Mouse (Mus musculus): ENCODE results near the gene Tspan4. TPM values are rescaled to one million over a fixed set of nuclear protein-coding genes. Genes with fewer than 3 reads are reported as not detected.

Gene Tspan4
- polyA plus RNA-seq, 1 experiment, result 15.5 TPM

GRCm38 (mm10) chr7:141435856-141436522 lies 39.1 kb upstream of the Tspan4 start:
- H3K4me1 ChIP-seq (ENCODE audit: control insufficient read depth, insufficient read depth, low read length), result peaks cover 3% of the 10 kb centered on the region; the same call in 1 of the 2 replicates
- H3K4me3 ChIP-seq (ENCODE audit: control insufficient read depth, low read depth, low read length), result no peak overlapping the region
- no peaks in the 10 kb centered on the region for H3K27me3 ChIP-seq (ENCODE audit: control insufficient read depth, insufficient read depth, low read length)
- TF ChIP-seq POLR2A (IDR thresholded peaks at IDR 0.05; ENCODE audit: control insufficient read depth, low read depth, low read length) (no peak), CTCF (IDR thresholded peaks at IDR 0.05; ENCODE audit: control insufficient read depth, insufficient read depth, insufficient replicate concordance, low read depth, low read length) (no peak)
- H3K36me3 ChIP-seq (ENCODE audit: control insufficient read depth, insufficient read depth, low read length), result no peaks in the 10 kb centered on the region
- H3K27ac ChIP-seq (ENCODE audit: control insufficient read depth, insufficient read depth, low read depth, low read length), result no peak overlapping the region

- peaks cover 3% of the 10 kb centered on the region; the same call in 1 of the 2 replicates for H3K4me1 ChIP-seq (ENCODE audit: control insufficient read depth, insufficient read depth, low read length)
- no peaks in the 10 kb centered on the region for H3K36me3 ChIP-seq (ENCODE audit: control insufficient read depth, insufficient read depth, low read length)
- H3K4me3 ChIP-seq (ENCODE audit: control insufficient read depth, low read depth, low read length), result no peak overlapping the region
- H3K27me3 ChIP-seq (ENCODE audit: control insufficient read depth, insufficient read depth, low read length), result no peaks in the 10 kb centered on the region
- TF ChIP-seq POLR2A (IDR thresholded peaks at IDR 0.05; ENCODE audit: control insufficient read depth, low read depth, low read length), result no peak
- TF ChIP-seq CTCF (IDR thresholded peaks at IDR 0.05; ENCODE audit: control insufficient read depth, insufficient read depth, insufficient replicate concordance, low read depth, low read length), result no peak
- H3K27ac ChIP-seq (ENCODE audit: control insufficient read depth, insufficient read depth, low read depth, low read length), result no peak overlapping the region
Observed at GRCm38 (mm10) chr7:141436523-141436892, 38.5 kb upstream of the Tspan4 start.

- Histone ChIP-seq H3K4me1 (ENCODE audit: control insufficient read depth, insufficient read depth, low read length) (peaks cover 3% of the 10 kb centered on the region; the same call in 1 of the 2 replicates), H3K27ac (ENCODE audit: control insufficient read depth, insufficient read depth, low read depth, low read length) (no peak within 1 kb of the TSS), H3K36me3 (ENCODE audit: control insufficient read depth, insufficient read depth, low read length) (no peaks in the 10 kb centered on the region), H3K27me3 (ENCODE audit: control insufficient read depth, insufficient read depth, low read length) (no peaks in the 10 kb centered on the region), H3K4me3 (ENCODE audit: control insufficient read depth, low read depth, low read length) (peak within 1 kb of the TSS; percentile 78)
- TF ChIP-seq CTCF (IDR thresholded peaks at IDR 0.05; ENCODE audit: control insufficient read depth, insufficient read depth, insufficient replicate concordance, low read depth, low read length), result peak; percentile 28; the same call in 1 of the 2 replicates
- no peak for TF ChIP-seq POLR2A (IDR thresholded peaks at IDR 0.05; ENCODE audit: control insufficient read depth, low read depth, low read length)
Observed at GRCm38 (mm10) chr7:141437178-141438120, 37.6 kb upstream of the Tspan4 start, which contains the start of gene Slc25a22. Gene Slc25a22 (minus strand): TSS chr7:141437892.

GRCm38 (mm10) chr7:141438201-141438968 lies 36.7 kb upstream of the Tspan4 start:
- H3K36me3 ChIP-seq (ENCODE audit: control insufficient read depth, insufficient read depth, low read length), result no peaks in the 10 kb centered on the region
- H3K4me3 ChIP-seq (ENCODE audit: control insufficient read depth, low read depth, low read length), result no peak overlapping the region
- no peak overlapping the region for H3K27ac ChIP-seq (ENCODE audit: control insufficient read depth, insufficient read depth, low read depth, low read length)
- no peaks in the 10 kb centered on the region for H3K27me3 ChIP-seq (ENCODE audit: control insufficient read depth, insufficient read depth, low read length)
- peaks cover 5% of the 10 kb centered on the region; the same call in 1 of the 2 replicates for H3K4me1 ChIP-seq (ENCODE audit: control insufficient read depth, insufficient read depth, low read length)
- no peak for TF ChIP-seq POLR2A (IDR thresholded peaks at IDR 0.05; ENCODE audit: control insufficient read depth, low read depth, low read length)
- TF ChIP-seq CTCF (IDR thresholded peaks at IDR 0.05; ENCODE audit: control insufficient read depth, insufficient read depth, insufficient replicate concordance, low read depth, low read length), result no peak

DNA sequence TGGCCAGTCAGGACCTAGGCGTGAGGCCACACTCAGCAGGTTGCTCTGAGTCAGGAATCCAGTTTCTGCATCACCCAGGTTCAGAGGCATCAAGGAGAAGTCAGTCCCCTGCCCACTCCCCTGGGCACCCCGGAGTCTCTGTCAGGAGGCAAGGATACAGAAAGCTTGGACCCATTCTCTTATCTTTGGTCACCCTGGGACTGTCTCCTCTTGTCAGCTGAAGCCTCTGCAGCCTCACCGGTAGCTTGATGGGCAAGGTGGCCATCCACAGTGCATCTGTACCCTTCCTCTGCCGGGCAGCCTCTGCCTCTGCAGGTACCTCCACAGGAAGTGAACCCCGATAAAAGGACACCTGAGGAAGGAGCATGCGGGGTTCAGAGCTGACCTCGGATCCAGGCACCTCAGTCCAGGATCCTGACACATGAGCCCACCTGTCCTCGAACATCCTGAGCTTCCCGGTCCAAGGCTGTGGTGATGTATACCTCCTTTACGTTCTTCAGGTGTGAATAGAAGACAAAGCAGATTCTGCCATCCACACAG lies 35.8 kb upstream of the Tspan4 start:
- no peaks in the 10 kb centered on the region for H3K27me3 ChIP-seq (ENCODE audit: control insufficient read depth, insufficient read depth, low read length)
- no peaks in the 10 kb centered on the region for H3K36me3 ChIP-seq (ENCODE audit: control insufficient read depth, insufficient read depth, low read length)
- TF ChIP-seq POLR2A (IDR thresholded peaks at IDR 0.05; ENCODE audit: control insufficient read depth, low read depth, low read length) (no peak), CTCF (IDR thresholded peaks at IDR 0.05; ENCODE audit: control insufficient read depth, insufficient read depth, insufficient replicate concordance, low read depth, low read length) (no peak)
- peaks cover 12% of the 10 kb centered on the region for H3K4me1 ChIP-seq (ENCODE audit: control insufficient read depth, insufficient read depth, low read length)
- no peak overlapping the region for H3K4me3 ChIP-seq (ENCODE audit: control insufficient read depth, low read depth, low read length)
- no peak overlapping the region for H3K27ac ChIP-seq (ENCODE audit: control insufficient read depth, insufficient read depth, low read depth, low read length)

DNA sequence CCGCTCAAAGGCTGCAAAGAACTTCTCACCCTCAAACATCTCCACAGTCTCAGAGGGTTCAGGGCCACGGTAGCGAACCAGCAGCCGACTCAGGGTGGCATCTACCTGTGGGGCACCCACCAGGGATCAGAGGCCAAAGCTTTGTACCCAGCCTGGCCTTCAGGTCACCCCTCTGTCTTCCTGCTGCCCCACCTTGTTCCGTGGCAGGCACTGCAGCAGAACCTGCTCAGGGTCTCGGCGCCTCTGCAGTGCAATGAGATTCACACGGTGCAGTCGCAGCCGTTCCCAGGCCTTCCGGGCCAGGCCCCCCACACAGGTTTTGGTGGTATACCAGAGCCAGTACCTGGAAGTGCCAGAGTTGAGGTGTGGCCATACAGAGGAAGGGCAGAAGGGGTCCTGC lies 35.2 kb upstream of the Tspan4 start:
- TF ChIP-seq CTCF (IDR thresholded peaks at IDR 0.05; ENCODE audit: control insufficient read depth, insufficient read depth, insufficient replicate concordance, low read depth, low read length), result no peak
- TF ChIP-seq POLR2A (IDR thresholded peaks at IDR 0.05; ENCODE audit: control insufficient read depth, low read depth, low read length), result no peak
- Histone ChIP-seq H3K36me3 (ENCODE audit: control insufficient read depth, insufficient read depth, low read length) (no peaks in the 10 kb centered on the region), H3K27ac (ENCODE audit: control insufficient read depth, insufficient read depth, low read depth, low read length) (no peak overlapping the region), H3K4me3 (ENCODE audit: control insufficient read depth, low read depth, low read length) (no peak overlapping the region), H3K4me1 (ENCODE audit: control insufficient read depth, insufficient read depth, low read length) (peaks cover 12% of the 10 kb centered on the region), H3K27me3 (ENCODE audit: control insufficient read depth, insufficient read depth, low read length) (no peaks in the 10 kb centered on the region)

Measured in testis, adult 2 months (tissue).